Mouse (Mus musculus) induced T-regulatory cell, adult 2 months (primary cell): Measurements from ENCODE around the gene Fa2h.

ENCODE experiments used
- DNase-seq: peaks from one replicate; pipeline ENCODE4 v3.0.0-alpha.2; 2012; ENCODE audit warnings: low read depth

The Fa2h gene

DNA sequence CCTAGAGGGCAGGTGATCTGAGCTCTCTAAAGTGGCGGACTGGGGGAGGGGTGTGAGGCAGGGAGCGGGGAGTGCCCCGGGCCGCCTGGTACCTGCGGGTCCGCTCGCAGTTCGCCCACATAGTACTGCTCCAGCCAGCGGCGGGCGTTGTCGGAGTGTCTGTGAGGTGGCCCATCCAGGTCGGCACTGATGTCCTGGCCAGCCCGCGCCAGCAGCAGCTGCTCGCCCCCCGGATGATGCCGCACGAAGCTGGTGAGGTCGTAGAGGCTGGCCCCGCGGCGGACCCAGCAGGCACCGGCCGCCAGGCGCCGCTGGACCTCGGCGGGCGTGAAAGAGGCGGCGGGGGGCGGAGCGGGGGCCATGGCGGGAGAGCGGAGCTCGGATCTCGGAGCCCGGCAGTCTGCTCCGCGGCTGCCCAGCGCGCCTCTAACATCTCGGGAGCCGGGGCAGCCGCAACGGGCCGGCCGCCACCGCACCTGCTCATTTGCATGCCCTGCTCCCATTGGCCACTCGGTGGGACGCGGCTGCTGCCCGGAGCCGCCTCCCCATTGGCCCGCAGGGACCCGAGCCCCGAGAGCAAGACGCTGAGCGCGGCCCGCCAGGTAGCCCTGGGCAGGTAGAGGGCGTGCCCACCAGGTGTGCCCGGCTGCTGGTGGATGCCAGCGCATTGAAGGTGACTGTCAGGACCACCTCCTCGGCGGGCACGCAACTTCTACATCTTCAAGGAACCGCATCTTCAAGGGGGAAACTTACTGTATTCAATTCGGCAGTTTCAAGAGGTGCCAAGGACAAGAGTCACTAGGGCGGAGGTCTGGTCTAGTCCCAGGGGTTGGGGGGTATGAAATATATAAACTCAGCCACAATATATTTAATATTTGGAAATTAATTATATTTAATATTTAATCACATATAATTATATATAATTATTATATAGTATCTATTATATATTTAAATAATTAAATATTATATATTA, at the start of gene Fa2h:
TSS of gene Fa2h (minus strand) at position 434 of the 973 bp plus-strand sequence.
- DNase-seq, result peak; percentile 74

GRCm38 (mm10) chr8:111439189-111439588, 45.6 kb upstream of the Fa2h start:
- peak; percentile 85 for DNase-seq

GRCm38 (mm10) chr8:111435071-111435828, 41.6 kb upstream of the Fa2h start:
- peak; percentile 62 for DNase-seq

- no peak for DNase-seq
Observed at GRCm38 (mm10) chr8:111424646-111425045, 31.0 kb upstream of the Fa2h start.

DNA sequence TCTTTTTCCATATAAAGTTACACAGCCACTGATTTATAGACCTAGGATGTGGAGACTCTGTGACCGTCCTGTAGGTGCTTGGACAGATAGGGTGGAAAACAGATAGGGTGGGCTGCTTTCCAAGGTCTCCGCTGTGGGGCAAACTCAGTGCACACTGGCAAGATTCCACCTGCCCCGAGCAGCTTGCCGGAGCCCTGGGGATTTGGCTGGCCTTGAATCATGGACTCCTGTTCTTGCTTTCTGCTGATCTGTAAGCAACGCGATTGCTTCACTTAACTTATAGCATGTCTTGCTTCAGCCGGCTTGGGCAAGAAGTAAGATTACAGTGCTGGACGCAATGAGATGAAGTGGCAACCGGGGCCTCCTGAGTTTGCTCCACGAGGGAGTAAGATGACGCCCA, 30.6 kb upstream of the Fa2h start:
- DNase-seq, result no peak

DNA sequence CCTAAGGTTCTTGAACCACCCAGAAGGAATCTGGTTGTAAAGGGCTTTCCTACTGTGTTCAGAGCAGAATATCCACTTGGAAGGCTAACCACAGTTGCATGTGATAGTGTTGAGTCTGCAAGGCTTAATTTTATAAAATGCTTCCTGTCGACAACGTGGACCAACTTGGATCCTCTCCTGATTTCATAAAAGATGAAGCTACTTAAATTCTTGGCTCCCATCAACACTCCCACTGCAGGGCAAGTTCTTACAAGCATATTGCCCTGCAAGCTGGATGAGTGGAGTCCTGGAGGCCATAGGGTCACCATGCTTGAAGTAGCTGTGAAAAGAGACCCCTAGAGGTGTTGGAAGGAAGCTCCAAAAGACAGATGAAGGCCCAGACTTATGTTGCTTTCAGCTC, 29.0 kb upstream of the Fa2h start:
- no peak for DNase-seq

- no peak for DNase-seq
Observed at GRCm38 (mm10) chr8:111419171-111419570, 25.5 kb upstream of the Fa2h start.

DNA sequence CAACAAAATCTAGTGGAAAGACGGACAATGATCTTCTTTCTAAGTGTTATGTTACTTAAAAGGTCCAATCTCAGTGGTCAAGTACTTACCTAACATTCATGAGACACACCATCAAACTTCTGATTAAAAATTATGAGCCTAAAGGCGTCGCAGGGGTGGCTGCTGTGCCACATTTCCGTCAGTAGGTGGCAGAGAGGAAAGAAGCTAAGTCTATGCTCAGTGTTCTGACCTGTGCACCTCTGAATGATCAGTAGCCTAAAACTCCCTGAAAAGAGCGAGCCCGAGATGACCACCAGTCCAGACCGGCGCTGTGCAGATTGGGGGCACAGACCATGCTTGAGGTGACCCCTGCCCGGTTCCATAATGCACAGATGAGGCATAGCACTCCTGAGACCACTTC, 25.0 kb upstream of the Fa2h start:
- DNase-seq, result peak; percentile 73

DNA sequence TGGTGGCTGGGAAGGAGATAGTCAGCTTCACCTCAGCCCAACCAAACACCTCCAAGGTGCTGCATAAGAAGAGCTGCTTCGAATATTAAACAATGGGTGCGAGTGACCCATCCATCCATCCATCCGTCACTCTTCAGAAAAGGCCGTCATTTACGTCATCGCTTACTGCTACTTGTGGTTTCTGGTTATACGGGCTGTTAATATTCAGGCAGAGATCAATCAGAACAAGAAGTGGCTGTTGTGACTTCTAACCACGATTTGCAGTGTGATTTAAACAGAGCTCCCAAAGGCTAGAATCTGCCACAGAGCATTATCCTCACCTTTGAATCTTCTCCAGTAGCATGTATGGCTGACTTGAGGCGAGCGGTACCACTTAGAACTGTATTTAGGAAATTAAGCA, 23.6 kb upstream of the Fa2h start:
- DNase-seq, result no peak

DNA sequence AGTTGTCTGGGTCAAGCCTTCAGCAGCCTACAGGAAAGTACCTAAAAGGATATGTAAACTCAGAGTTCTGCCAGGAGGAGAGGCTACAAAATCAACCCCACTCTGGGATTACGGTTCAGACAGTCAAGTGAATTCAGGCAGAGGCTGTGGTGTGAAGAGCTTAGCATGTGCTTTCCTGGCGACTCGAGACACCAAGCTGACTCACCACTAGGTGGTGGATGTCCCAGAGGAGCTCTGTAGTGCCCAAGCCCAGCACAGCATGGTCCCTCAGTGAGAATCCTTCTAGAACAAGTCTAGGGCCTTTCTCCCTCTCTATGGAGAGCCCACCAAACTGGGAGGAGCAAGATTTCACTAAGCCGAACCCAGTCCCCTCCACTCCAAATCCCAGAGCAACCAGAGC, 9.8 kb upstream of the Fa2h start:
- DNase-seq, result peak; percentile 49

GRCm38 (mm10) chr8:111391268-111391667, 2.4 kb downstream of the Fa2h start:
- DNase-seq, result peak; percentile 7

DNA sequence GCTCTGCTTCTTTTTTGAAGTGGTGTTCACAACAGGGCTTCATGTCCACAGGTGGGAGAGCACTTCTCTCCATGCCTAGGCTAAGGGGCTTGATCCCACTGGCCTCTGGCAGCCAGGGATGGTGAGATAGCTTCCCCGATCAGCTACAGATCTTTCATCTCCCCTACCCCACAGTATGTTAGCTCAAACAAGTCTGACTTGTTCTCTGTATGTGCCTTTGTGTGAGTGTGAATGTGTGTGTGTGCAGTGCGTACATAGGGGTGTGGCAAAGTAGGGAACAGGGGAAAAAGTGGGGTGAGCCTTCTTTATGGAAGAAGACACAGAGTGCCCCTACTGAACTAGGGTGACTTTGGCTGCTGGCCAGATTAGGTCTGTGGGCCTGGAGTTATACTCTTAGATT, 2.8 kb downstream of the Fa2h start:
- DNase-seq, result no peak

- DNase-seq, result no peak
Observed at GRCm38 (mm10) chr8:111389581-111389980, 4.0 kb downstream of the Fa2h start.

DNA sequence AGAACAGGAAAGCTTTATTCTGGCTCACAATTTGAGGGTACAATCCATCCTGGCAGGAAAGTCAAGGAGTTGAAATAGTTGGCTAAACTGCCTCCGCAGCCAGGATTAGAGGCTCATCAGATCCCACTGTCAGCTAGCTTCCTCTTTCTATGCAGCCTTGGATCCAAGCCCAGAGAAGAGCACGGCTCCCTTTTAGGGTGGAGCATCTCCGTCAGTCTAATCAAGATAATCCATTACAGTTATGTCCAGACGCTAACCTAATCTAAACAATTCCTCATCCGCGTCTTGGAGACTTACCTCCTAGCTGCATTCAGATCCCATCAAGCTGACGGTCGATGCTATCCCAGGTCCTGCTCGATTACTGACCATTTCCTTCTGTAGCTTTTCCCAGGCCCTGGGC, 7.7 kb downstream of the Fa2h start:
- DNase-seq, result no peak

- DNase-seq, result no peak
Observed at GRCm38 (mm10) chr8:111384628-111385027, 9.0 kb downstream of the Fa2h start.

GRCm38 (mm10) chr8:111375192-111375591, 18.4 kb downstream of the Fa2h start:
- DNase-seq, result no peak

DNA sequence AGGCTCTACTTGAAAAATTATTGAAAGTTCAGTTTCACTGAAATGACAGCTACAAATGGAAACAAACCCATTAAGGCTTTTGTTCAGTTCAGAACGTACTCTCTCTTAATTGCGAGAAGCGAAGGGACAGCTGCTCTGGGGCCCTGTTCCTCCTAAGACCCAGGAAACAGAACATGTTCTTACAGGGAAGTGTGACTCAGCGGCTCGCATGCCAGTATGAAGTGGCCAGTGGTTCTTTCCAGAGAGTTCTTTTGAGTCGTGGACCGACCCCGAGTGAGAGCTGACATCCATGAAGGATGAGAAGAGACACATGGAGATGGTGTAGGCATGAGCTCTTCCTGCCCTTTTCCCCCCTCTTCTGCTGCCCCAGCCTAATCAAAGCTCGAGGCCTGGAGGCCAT, 23.9 kb downstream of the Fa2h start:
- no peak for DNase-seq

DNA sequence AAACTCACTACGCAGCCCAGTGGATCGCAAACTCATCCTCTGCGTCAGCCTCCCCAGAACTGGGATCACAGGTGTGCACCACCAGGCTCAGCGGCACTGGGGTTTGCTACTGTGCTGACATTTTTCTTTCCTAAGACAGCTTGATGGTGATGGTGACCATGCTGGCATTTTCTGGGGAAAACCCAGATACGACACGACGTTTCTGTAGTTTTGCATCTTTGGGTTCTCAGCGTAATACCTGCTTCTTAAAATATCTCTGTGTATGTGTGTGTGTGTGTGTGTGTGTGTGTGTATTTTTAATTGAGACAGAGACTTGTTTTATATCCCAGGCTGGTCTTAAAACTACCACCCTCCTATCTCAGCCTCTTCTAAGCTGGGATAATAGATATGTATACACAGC, 26.3 kb downstream of the Fa2h start:
- DNase-seq, result no peak

DNA sequence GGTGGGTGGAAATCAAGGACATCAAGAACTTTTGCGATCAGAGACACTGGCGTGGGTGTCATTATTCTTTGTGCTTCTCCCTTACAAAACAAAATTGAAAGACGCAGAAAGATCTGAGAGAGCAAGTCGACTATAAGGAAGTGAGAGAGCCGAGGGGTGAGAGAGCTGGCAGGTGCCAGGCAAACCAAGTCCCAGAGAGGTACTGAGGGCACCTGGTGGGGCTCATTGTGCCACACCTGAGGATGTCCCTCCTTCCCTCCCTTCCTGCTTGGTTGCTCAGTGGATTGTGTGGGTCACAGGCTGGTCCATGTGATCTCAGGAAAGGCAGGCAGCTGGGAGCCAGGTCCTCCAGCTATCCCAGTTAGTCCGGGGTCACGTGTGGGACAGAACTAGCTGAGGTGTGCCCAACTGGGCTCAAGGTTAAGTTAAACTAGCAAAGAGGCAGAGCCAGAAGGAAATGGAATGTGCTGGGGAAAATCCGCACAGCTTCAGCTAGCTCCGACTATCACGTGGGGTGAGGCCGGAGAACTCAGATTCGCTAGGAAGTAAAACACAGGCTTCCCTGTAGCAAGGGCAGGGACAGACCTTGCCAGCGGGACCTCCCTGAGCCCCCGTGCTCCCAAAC, 26.9 kb downstream of the Fa2h start:
- no peak for DNase-seq

DNA sequence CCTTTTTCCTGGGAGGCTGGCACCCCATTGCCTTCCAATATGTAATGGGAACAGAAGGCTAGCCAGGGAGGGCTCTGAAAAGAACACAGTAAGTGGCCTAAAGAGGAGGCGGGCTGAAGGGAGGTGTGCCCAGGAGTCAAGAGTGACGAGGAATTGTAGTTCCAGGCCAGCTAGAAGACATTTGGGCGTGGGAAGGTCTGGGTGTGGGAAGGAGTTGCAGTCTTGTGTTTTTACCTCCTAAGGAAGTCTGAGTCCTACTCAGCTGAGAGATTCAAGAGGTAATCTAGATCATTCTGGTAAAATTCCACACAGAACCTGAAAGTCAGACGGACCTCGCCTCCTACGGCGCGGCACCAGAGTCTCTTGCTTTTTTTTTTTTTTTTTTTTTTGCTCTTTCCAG, 30.1 kb downstream of the Fa2h start:
- DNase-seq, result no peak

- no peak for DNase-seq
Observed at GRCm38 (mm10) chr8:111360579-111361209, 32.9 kb downstream of the Fa2h start.

DNA sequence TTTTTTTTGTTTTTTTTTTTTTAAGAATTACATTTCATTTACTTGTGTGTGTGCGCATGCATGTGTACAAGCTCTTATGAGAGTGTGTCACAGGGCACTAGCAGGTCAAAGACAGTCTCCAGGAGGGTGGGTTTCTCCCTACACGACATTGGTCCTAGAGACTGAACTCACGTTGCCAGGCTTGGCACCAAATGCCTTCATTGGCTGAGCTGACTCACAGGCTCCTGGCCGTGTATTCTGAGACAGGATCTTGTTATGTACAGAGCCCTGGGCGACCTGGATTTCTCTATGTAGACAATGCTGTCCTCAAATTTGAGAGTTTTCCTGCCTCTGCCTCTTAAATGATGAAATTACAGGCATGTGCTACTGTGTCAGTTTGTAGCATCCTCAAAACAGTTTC, 33.7 kb downstream of the Fa2h start:
- DNase-seq, result no peak
